Mouse (Mus musculus): Measurements from ENCODE around the gene Fam71e1.

GRCm38 (mm10) chr7:44465111-44465510, 31.3 kb upstream of the Fam71e1 start, which contains the start of gene Aspdh:
- TF ChIP-seq GATA1 (IDR thresholded peaks at IDR 0.05; ENCODE audit: low read length) (no peak), TAL1 (IDR thresholded peaks at IDR 0.05; ENCODE audit: low read length) (no peak)

All from erythroblast, embryonic 14.5 days (primary cell).